Mouse (Mus musculus) G1E (cell line): ENCODE results near the gene Atxn7l1. TPM values are rescaled to one million over a fixed set of nuclear protein-coding genes. Genes with fewer than 3 reads are reported as not detected.

ENCODE experiments used
- ATAC-seq: 2 replicates; pipeline ENCODE4 v1.8.0; 2016; ENCODE audit warnings: mild to moderate bottlenecking; ENCODE audit not compliant: insufficient number of reproducible peaks, poor library complexity, low FRiP score, severe bottlenecking; ENCODE audit errors: extremely low read depth
- DNase-seq: peaks from one replicate; pipeline ENCODE4 v3.0.0; 2012; ENCODE audit warnings: low spot score
- H3K27me3 ChIP-seq: 2 replicates; pipeline ENCODE4 v1.6.1; 2012; ENCODE audit warnings: mild to moderate bottlenecking, low read length, inconsistent platforms; ENCODE audit not compliant: insufficient read depth
- H3K36me3 ChIP-seq: replicated peaks from 2 replicates; pipeline ENCODE3; 2012; ENCODE audit warnings: mild to moderate bottlenecking, inconsistent platforms
- H3K4me1 ChIP-seq: 2 replicates; pipeline ENCODE4 v1.6.1; 2012; ENCODE audit warnings: low read depth, low read length, inconsistent platforms, mixed read lengths; ENCODE audit not compliant: insufficient read depth
- H3K4me3 ChIP-seq: 2 replicates; pipeline ENCODE4 v1.5.1; 2012; ENCODE audit warnings: low read depth, mild to moderate bottlenecking, inconsistent platforms, low read length, moderate library complexity, mixed read lengths
- H3K9me3 ChIP-seq: replicated peaks from 2 replicates; pipeline ENCODE4 v1.6.1; 2012; ENCODE audit warnings: inconsistent platforms
- CTCF ChIP-seq: IDR thresholded peaks from 2 replicates; pipeline ENCODE4 v1.5.1; 2012; ENCODE audit warnings: low read depth, low read length, inconsistent platforms, mixed read lengths
- GATA1 ChIP-seq: IDR thresholded peaks from 2 replicates; pipeline ENCODE4 v1.6.1; 2012; ENCODE audit warnings: borderline replicate concordance, low read length, inconsistent platforms, mixed read lengths
- GATA2 ChIP-seq: IDR thresholded peaks from 2 replicates; pipeline ENCODE4 v1.6.1; 2012; ENCODE audit warnings: low read depth, low read length, inconsistent platforms, borderline replicate concordance
- POLR2AphosphoS5 ChIP-seq: IDR thresholded peaks from 2 replicates; pipeline ENCODE4 v1.6.1; 2012; ENCODE audit warnings: low read depth, low read length, inconsistent platforms; ENCODE audit not compliant: insufficient replicate concordance
- TAL1 ChIP-seq: conservative IDR thresholded peaks from 2 replicates; pipeline ENCODE4 v1.6.1; 2012; ENCODE audit warnings: low read depth, low read length, inconsistent platforms, mixed read lengths
- polyA plus RNA-seq: library from polyadenylated mRNA; stranded (reverse); fragments of >175 nt; gene quantifications from 2 replicates; pipeline ENCODE4 v1.2.3, GENCODE M21; 2012
- total RNA-seq, 2 experiments: library from RNA; stranded (forward) in 1 of 2; stranded (reverse) in 1 of 2; fragments of 200-1000 nt in 1 of 2; fragments of >200 nt in 1 of 2; fragmentation: Nextera tagmentation in 1 of 2; gene quantifications; 2 replicates each; pipeline ENCODE4 v1.2.3; 2014 to 2017

The Atxn7l1 gene
- total and polyA plus RNA-seq, 3 experiments: 51.0 to 282 (median 56.6) TPM

- no peak for ATAC-seq
Observed at GRCm38 (mm10) chr12:33184137-33184536, 36.6 kb downstream of the Atxn7l1 start.

DNA sequence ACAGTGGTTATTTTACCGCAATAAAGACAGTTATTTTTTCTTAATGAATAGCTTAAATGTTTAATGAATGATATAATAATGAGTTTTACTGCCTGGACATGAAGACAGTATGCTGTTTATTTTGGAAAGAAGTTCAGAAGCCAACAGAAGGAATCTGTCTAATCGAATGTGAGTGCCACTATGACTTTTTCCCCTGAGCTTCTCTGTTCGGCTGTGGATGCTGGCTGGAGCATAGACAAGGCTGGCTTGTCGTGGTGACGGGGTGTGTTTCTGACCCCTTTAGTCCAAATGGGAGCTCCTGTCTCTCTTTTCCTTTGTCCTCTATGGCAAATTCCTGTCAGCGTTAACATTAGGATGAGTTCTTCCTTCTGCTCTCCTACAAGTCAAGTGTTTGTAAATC lies 37.6 kb downstream of the Atxn7l1 start:
- no peak overlapping the region for H3K4me3 ChIP-seq
- no peak for DNase-seq
- peaks cover 30% of the 10 kb centered on the region for H3K36me3 ChIP-seq
- H3K27me3 ChIP-seq: no peaks in the 10 kb centered on the region
- no peak for ATAC-seq
- no peaks in the 10 kb centered on the region for H3K9me3 ChIP-seq
- H3K4me1 ChIP-seq: 0 out of 2 replicates have a peak, but pooled peaks cover 2% of the 10 kb centered on the region
- TF ChIP-seq TAL1 (no peak), GATA2 (no peak), POLR2AphosphoS5 (no peak), GATA1 (no peak), CTCF (no peak)

More at GRCm38 (mm10) chr12:33184137-33184536, 36.6 kb downstream of the Atxn7l1 start:
- H3K9me3 ChIP-seq: no peaks in the 10 kb centered on the region
- peaks cover 35% of the 10 kb centered on the region for H3K36me3 ChIP-seq
- H3K4me3 ChIP-seq: no peak overlapping the region
- no peaks in the 10 kb centered on the region; the same call in 1 of the 2 replicates for H3K27me3 ChIP-seq
- 0 out of 2 replicates have a peak, but pooled peaks cover 2% of the 10 kb centered on the region for H3K4me1 ChIP-seq
- DNase-seq: no peak
- no peak for TF ChIP-seq POLR2AphosphoS5
- no peak for TF ChIP-seq GATA2
- no peak for TF ChIP-seq GATA1
- TF ChIP-seq CTCF: no peak
- no peak for TF ChIP-seq TAL1

GRCm38 (mm10) chr12:33186331-33186730 lies 38.8 kb downstream of the Atxn7l1 start:
- no peaks in the 10 kb centered on the region for H3K27me3 ChIP-seq
- TF ChIP-seq GATA2 (no peak), CTCF (no peak), GATA1 (no peak), POLR2AphosphoS5 (no peak), TAL1 (no peak)
- no peak overlapping the region for H3K4me3 ChIP-seq
- ATAC-seq (no peak), DNase-seq (no peak)
- peaks cover 24% of the 10 kb centered on the region for H3K36me3 ChIP-seq
- H3K9me3 ChIP-seq: no peaks in the 10 kb centered on the region
- 0 out of 2 replicates have a peak, but pooled peaks cover 2% of the 10 kb centered on the region for H3K4me1 ChIP-seq

DNA sequence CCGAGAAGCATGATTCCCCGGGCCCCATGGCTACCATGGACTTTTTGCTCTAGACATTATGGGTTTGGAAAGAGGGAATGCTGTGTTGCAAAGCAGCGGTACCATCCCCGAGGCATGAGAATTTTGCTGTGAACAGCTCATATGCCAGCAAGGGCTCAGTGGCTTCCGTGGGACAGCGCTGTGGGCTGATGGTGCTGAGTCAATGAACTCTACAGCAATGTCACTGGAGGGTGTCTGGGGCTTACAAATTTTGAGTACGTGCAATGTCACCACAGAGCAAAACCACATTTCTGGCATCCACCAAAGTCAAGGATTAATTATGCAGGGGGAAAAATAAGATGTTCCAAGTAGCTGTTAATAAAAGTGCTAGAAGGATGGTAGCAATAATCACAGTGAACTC lies 42.6 kb downstream of the Atxn7l1 start:
- H3K4me3 ChIP-seq: no peak overlapping the region
- ATAC-seq: no peak
- peaks cover 7% of the 10 kb centered on the region for H3K4me1 ChIP-seq

GRCm38 (mm10) chr12:33190633-33191032 lies 43.1 kb downstream of the Atxn7l1 start:
- Histone ChIP-seq H3K27me3 (no peaks in the 10 kb centered on the region), H3K9me3 (no peaks in the 10 kb centered on the region), H3K4me1 (peaks cover 7% of the 10 kb centered on the region), H3K4me3 (no peak overlapping the region), H3K36me3 (peaks cover 16% of the 10 kb centered on the region)
- DNase-seq (no peak), ATAC-seq (no peak)
- TF ChIP-seq GATA2 (no peak), POLR2AphosphoS5 (no peak), CTCF (no peak), GATA1 (no peak), TAL1 (no peak)

More for the DNA sequence above, 42.6 kb downstream of the Atxn7l1 start:
- Histone ChIP-seq H3K27me3 (no peaks in the 10 kb centered on the region), H3K9me3 (no peaks in the 10 kb centered on the region), H3K36me3 (peaks cover 13% of the 10 kb centered on the region)
- no peak for DNase-seq
- no peak for TF ChIP-seq GATA2
- no peak for TF ChIP-seq GATA1
- no peak for TF ChIP-seq CTCF
- TF ChIP-seq POLR2AphosphoS5: no peak
- TF ChIP-seq TAL1: no peak

GRCm38 (mm10) chr12:33193408-33193901 lies 46.0 kb downstream of the Atxn7l1 start:
- DNase-seq: no peak
- H3K4me1 ChIP-seq: peaks cover 7% of the 10 kb centered on the region
- no peaks in the 10 kb centered on the region for H3K9me3 ChIP-seq
- TF ChIP-seq GATA2 (no peak), GATA1 (no peak), POLR2AphosphoS5 (no peak), CTCF (no peak), TAL1 (no peak)
- peaks cover 26% of the 10 kb centered on the region for H3K36me3 ChIP-seq
- ATAC-seq: 0 out of 2 replicates have a peak, but pooled peaks have one; percentile 41
- no peak overlapping the region; the same call in 1 of the 2 replicates for H3K4me3 ChIP-seq
- H3K27me3 ChIP-seq: no peaks in the 10 kb centered on the region
